Mouse (Mus musculus): Measurements from ENCODE around the gene Gpc6. TPM values are rescaled to one million over a fixed set of nuclear protein-coding genes. Genes with fewer than 3 reads are reported as not detected.

Gpc6 gene
- polyA plus RNA-seq, 2 experiments, result 26.1 to 39.5 TPM

DNA sequence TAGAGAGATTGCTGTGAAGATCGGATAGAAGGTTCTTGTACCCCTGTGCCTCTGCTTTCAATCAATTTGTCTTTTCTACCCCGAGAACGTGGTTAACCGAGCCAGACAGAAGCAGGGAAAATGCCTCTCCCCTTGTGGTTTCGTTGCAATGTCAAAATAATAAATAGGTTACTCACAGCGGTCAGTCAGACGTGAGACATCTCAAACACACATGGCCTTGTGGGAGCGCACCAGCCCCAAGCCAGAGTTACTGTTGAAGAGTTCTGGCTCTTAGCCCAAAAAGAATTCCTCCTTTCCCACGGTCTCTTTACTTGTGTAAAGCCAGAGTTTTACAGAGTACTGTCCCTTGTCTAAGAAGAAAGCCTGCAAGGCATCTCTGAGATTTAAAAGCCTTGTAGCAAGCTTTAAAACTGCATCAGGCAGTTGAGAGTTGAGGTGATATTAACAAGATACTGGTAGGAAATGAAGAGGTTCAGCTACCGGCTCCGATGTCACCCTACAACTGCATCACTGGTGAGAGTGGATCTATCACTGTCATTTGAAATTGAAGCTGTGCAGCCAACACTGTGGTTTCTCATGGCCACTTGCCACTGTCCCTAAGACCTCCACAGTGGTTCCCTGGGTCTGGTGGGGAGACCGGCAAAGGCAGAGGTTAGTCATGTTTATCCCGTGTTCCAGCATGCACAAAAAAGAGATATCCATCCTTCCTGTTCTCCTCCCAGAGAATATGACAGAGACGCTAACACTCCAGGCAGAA lies 916.9 kb downstream of the Gpc6 start:
- no peak overlapping the region for H3K9ac ChIP-seq (ENCODE audit: low read depth, low read length, severe bottlenecking)
- no peak overlapping the region for H3K27ac ChIP-seq (replicated peaks; ENCODE audit: low read depth, low read length)
- H3K9me3 ChIP-seq (ENCODE audit: control insufficient read depth, low read length), result no peaks in the 10 kb centered on the region
- no peaks in the 10 kb centered on the region for H3K36me3 ChIP-seq (ENCODE audit: control insufficient read depth, insufficient read depth, low read length)
- H3K4me1 ChIP-seq (ENCODE audit: control insufficient read depth, insufficient read depth, low read length), result peaks cover 5% of the 10 kb centered on the region; the same call in 1 of the 2 replicates
- WGBS, result 56% methylated on average over 14 of the region's 14 CpGs
- ATAC-seq (ENCODE audit: low FRiP score, low read depth) (no peak), DNase-seq (ENCODE audit: low spot score) (peak; percentile 57)
- no peak overlapping the region for H3K4me2 ChIP-seq (replicated peaks; ENCODE audit: low read depth, low read length, severe bottlenecking)
- no peak for TF ChIP-seq POLR2A (IDR thresholded peaks at IDR 0.05; ENCODE audit: borderline replicate concordance, extremely low read depth, insufficient read depth, insufficient read length)
- no peak overlapping the region for H3K4me3 ChIP-seq (replicated peaks; ENCODE audit: low read length)
- no peaks in the 10 kb centered on the region for H3K27me3 ChIP-seq (ENCODE audit: control insufficient read depth, insufficient read depth, low read length)

DNA sequence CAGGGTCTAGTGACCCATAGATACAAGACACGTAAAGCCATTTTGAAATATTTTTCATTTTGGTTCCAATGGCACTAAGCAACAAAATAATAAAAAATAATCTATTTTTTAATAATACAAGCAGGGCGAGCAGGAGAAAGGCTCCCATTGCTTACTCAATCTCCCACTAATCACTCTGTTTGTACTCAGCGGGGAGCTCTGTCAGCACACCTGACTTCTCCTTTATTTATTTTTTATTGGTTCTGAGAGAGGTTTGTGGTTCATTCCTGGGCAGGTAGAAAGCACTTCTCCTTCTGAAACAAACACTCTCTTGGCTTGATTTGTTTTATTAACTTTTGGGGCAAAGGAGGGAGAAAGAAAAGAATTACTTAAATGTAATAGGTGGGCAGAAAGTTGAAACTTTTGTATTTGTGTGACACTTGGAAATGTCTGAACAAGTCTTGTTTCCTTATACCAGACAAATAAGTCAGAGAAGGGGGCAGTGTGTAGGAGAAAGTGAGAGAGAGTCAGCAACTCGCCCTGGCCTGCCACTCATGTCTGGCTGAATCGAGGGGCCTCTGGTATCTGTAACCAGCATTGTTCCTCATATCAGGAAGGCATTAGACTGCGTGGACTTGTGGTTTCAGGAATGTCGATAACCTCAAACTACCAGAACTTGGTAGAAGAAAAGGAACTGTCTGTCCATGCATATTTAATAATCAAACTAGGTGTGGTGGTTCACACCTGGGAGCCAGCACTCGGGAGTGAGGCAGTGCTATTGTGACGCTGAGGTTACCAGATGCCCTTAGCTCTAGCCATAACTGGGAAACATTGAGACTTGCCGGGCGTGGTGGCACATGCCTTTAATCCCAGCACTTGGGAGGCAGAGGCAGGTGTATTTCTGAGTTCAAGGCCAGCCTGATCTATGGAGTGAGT lies 924.7 kb downstream of the Gpc6 start:
- Histone ChIP-seq H3K9ac (ENCODE audit: low read depth, low read length, severe bottlenecking) (no peak overlapping the region), H3K4me2 (replicated peaks; ENCODE audit: low read depth, low read length, severe bottlenecking) (no peak overlapping the region), H3K9me3 (ENCODE audit: control insufficient read depth, low read length) (no peaks in the 10 kb centered on the region), H3K4me1 (ENCODE audit: control insufficient read depth, insufficient read depth, low read length) (no peaks in the 10 kb centered on the region), H3K36me3 (ENCODE audit: control insufficient read depth, insufficient read depth, low read length) (no peaks in the 10 kb centered on the region), H3K27me3 (ENCODE audit: control insufficient read depth, insufficient read depth, low read length) (no peaks in the 10 kb centered on the region), H3K4me3 (replicated peaks; ENCODE audit: low read length) (no peak overlapping the region), H3K27ac (replicated peaks; ENCODE audit: low read depth, low read length) (no peak overlapping the region)
- no peak for ATAC-seq (ENCODE audit: low FRiP score, low read depth)
- DNase-seq (ENCODE audit: low spot score), result no peak
- 78% methylated on average over 11 of the region's 11 CpGs for WGBS
- TF ChIP-seq POLR2A (IDR thresholded peaks at IDR 0.05; ENCODE audit: borderline replicate concordance, extremely low read depth, insufficient read depth, insufficient read length), result no peak

- no peak overlapping the region for H3K9ac ChIP-seq (ENCODE audit: low read depth, low read length, severe bottlenecking)
- ATAC-seq (ENCODE audit: low FRiP score, low read depth) (no peak), DNase-seq (ENCODE audit: low spot score) (no peak)
- H3K36me3 ChIP-seq (ENCODE audit: control insufficient read depth, insufficient read depth, low read length), result no peaks in the 10 kb centered on the region
- TF ChIP-seq POLR2A (IDR thresholded peaks at IDR 0.05; ENCODE audit: borderline replicate concordance, extremely low read depth, insufficient read depth, insufficient read length), result no peak
- no peak overlapping the region for H3K4me3 ChIP-seq (replicated peaks; ENCODE audit: low read length)
- no peaks in the 10 kb centered on the region for H3K27me3 ChIP-seq (ENCODE audit: control insufficient read depth, insufficient read depth, low read length)
- 86% methylated on average over 3 of the region's 3 CpGs for WGBS
- no peaks in the 10 kb centered on the region for H3K9me3 ChIP-seq (ENCODE audit: control insufficient read depth, low read length)
- H3K27ac ChIP-seq (replicated peaks; ENCODE audit: low read depth, low read length), result no peak overlapping the region
- H3K4me2 ChIP-seq (replicated peaks; ENCODE audit: low read depth, low read length, severe bottlenecking), result no peak overlapping the region
- no peaks in the 10 kb centered on the region for H3K4me1 ChIP-seq (ENCODE audit: control insufficient read depth, insufficient read depth, low read length)
Measured at GRCm38 (mm10) chr14:117852266-117852665, 927.2 kb downstream of the Gpc6 start.

DNA sequence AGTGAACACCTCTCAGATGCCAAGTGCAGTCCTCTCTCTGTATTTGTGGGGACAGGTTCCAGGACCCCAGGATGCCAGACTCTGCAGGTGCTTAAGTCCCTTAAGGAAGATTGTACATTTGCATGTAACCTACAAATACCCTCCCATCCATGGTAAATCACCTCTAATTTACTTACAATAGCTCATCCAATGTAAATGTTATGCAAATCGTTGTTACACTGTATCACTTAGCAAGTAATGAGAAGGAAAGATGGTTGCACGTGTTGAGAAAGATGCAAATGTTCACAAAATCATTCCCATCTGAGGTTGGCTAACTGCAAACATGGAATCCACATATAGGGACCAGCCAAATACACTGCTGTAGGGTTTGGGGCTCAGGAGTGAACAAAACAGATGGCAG lies 927.7 kb downstream of the Gpc6 start:
- no peaks in the 10 kb centered on the region for H3K36me3 ChIP-seq (ENCODE audit: control insufficient read depth, insufficient read depth, low read length)
- TF ChIP-seq POLR2A (IDR thresholded peaks at IDR 0.05; ENCODE audit: borderline replicate concordance, extremely low read depth, insufficient read depth, insufficient read length), result no peak
- no peaks in the 10 kb centered on the region for H3K9me3 ChIP-seq (ENCODE audit: control insufficient read depth, low read length)
- no peak overlapping the region for H3K4me3 ChIP-seq (replicated peaks; ENCODE audit: low read length)
- 92% methylated on average over 2 of the region's 2 CpGs for WGBS
- DNase-seq (ENCODE audit: low spot score), result no peak
- no peak overlapping the region for H3K27ac ChIP-seq (replicated peaks; ENCODE audit: low read depth, low read length)
- no peaks in the 10 kb centered on the region for H3K4me1 ChIP-seq (ENCODE audit: control insufficient read depth, insufficient read depth, low read length)
- no peak for ATAC-seq (ENCODE audit: low FRiP score, low read depth)
- no peak overlapping the region for H3K4me2 ChIP-seq (replicated peaks; ENCODE audit: low read depth, low read length, severe bottlenecking)
- H3K9ac ChIP-seq (ENCODE audit: low read depth, low read length, severe bottlenecking), result no peak overlapping the region
- H3K27me3 ChIP-seq (ENCODE audit: control insufficient read depth, insufficient read depth, low read length), result no peaks in the 10 kb centered on the region

DNA sequence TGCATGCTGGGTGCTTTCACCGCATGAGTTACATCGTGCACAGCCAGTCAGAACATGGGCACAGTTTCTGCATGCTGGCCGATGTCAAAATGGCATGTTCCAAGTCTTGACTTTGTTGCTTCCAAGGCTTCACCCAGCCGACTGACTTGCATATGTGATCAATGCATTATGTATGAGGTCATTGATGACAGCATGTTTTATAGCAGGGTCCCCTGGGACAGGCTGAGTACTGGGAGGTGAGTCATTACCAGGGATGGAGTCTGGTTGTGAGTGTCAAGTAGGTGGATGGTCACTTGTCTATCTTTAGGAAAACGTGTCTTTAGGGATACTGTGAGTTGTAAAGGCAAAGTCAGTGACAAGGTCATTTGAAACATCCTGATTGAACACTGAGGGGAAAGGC lies 929.4 kb downstream of the Gpc6 start:
- H3K4me2 ChIP-seq (replicated peaks; ENCODE audit: low read depth, low read length, severe bottlenecking), result no peak overlapping the region
- H3K9me3 ChIP-seq (ENCODE audit: control insufficient read depth, low read length), result no peaks in the 10 kb centered on the region
- TF ChIP-seq POLR2A (IDR thresholded peaks at IDR 0.05; ENCODE audit: borderline replicate concordance, extremely low read depth, insufficient read depth, insufficient read length), result no peak
- ATAC-seq (ENCODE audit: low FRiP score, low read depth) (no peak), DNase-seq (ENCODE audit: low spot score) (no peak)
- H3K36me3 ChIP-seq (ENCODE audit: control insufficient read depth, insufficient read depth, low read length), result no peaks in the 10 kb centered on the region
- no peaks in the 10 kb centered on the region for H3K27me3 ChIP-seq (ENCODE audit: control insufficient read depth, insufficient read depth, low read length)
- no peak overlapping the region for H3K4me3 ChIP-seq (replicated peaks; ENCODE audit: low read length)
- H3K27ac ChIP-seq (replicated peaks; ENCODE audit: low read depth, low read length), result no peak overlapping the region
- no peaks in the 10 kb centered on the region for H3K4me1 ChIP-seq (ENCODE audit: control insufficient read depth, insufficient read depth, low read length)
- no peak overlapping the region for H3K9ac ChIP-seq (ENCODE audit: low read depth, low read length, severe bottlenecking)
- whole genome bisulfite sequencing, result 89% methylated on average over 5 of the region's 5 CpGs

All from limb, embryonic 14.5 days (tissue).